Mouse (Mus musculus) hindbrain, postnatal 0 days (tissue): Measurements from ENCODE around the gene Rps19. TPM values are rescaled to one million over a fixed set of nuclear protein-coding genes. Genes with fewer than 3 reads are reported as not detected.
A peak's percentile ranks its signal among the peaks of the same experiment; 100 is the strongest.

Experiments used
- ATAC-seq: fragments of 200-750 bp; cut with Nextera tagmentation; 2 replicates; pipeline ENCODE4 v1.8.0; 2017; ENCODE audit warnings: mild to moderate bottlenecking, moderate TSS enrichment, moderate library complexity
- DNase-seq: peaks from one replicate; pipeline ENCODE4 v3.0.0-alpha.2; 2015; ENCODE audit warnings: low spot score
- H3K27ac ChIP-seq: fragments of 300-500 bp; sonication (generic); 2 replicates; pipeline ENCODE4 v1.5.1; 2014; ENCODE audit warnings: mild to moderate bottlenecking
- H3K27me3 ChIP-seq: fragments of 300-500 bp; sonication (generic); 2 replicates; pipeline ENCODE4 v1.6.1; 2014; ENCODE audit warnings: low read length, mixed read lengths; ENCODE audit not compliant: insufficient read depth
- H3K36me3 ChIP-seq: fragments of 300-500 bp; sonication (generic); 2 replicates; pipeline ENCODE4 v1.6.1; 2014; ENCODE audit warnings: low read length, mixed read lengths; ENCODE audit not compliant: insufficient read depth
- H3K4me1 ChIP-seq: fragments of 300-500 bp; sonication (generic); 2 replicates; pipeline ENCODE4 v1.6.1; 2014; ENCODE audit warnings: antibody characterized with exemption, low read length, mixed read lengths; ENCODE audit not compliant: insufficient read depth
- H3K4me2 ChIP-seq: fragments of 300-500 bp; sonication (generic); 2 replicates; pipeline ENCODE4 v1.6.1; 2014; ENCODE audit warnings: low read depth, mild to moderate bottlenecking, low read length, moderate library complexity, mixed read lengths
- H3K4me3 ChIP-seq: fragments of 300-500 bp; sonication (generic); 2 replicates; pipeline ENCODE4 v1.5.1; 2014; ENCODE audit warnings: low read length
- H3K9ac ChIP-seq: fragments of 300-500 bp; sonication (generic); replicated peaks from 2 replicates; pipeline ENCODE4 v1.6.1; 2014; ENCODE audit warnings: mild to moderate bottlenecking, low read length, moderate library complexity, mixed read lengths
- H3K9me3 ChIP-seq: fragments of 300-500 bp; sonication (generic); 2 replicates; pipeline ENCODE4 v1.6.1; 2016; ENCODE audit warnings: low read length, mixed read lengths
- CTCF ChIP-seq: IDR thresholded peaks from 2 replicates; pipeline ENCODE4 v1.5.1; 2016; ENCODE audit warnings: antibody characterized with exemption, control low read depth, low read depth
- WGBS: fragments of 180-500 bp; shearing (Covaris S2); extraction: QIAGEN DNeasy Blood & Tissue Kit; methylation state at CpG from one replicate; pipeline ENCODE4 v1.1.7; 2014; 5-methylcytosine and 5-hydroxymethylcytosine counted together
- polyA plus RNA-seq: library from polyadenylated mRNA; unstranded; fragments of >200 nt; fragmentation: Nextera tagmentation; extraction: Ambion mirVana; gene quantifications from 2 replicates; pipeline ENCODE4 v1.2.1, GENCODE M21; 2015
- total RNA-seq: library from RNA; depleted of rRNA; stranded (reverse); fragments of >200 nt; gene quantifications from 2 replicates; pipeline ENCODE4 v1.2.3, GENCODE M21; 2014

The Rps19 gene
- total and polyA plus RNA-seq, 2 experiments from 2014 or later = 483 to 1,333 TPM

DNA sequence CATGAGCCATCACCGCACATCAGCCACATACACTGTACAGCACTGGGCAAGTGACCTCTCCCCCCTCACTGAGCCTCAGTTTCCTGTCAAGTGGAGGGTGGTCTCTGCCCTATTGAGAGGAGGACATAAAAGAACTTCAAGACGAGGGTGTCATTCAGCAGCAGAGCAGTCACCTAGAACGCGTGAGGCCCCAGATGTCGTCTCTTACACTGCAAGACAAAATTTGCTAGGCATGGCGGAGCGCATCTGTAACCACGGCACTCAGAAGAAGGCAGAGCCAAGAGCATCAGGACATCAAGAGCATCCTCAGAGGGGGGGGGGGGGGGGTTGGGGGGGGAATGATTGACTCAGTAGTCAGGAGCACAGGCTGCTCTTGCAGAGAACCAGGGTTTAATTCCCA is 12.1 kb downstream of the Rps19 start:
- no peak overlapping the region for H3K4me3 ChIP-seq
- TF ChIP-seq CTCF = no peak
- H3K27ac ChIP-seq = no peak overlapping the region
- H3K27me3 ChIP-seq = no peaks in the 10 kb centered on the region
- no peaks in the 10 kb centered on the region for H3K4me1 ChIP-seq
- ATAC-seq = no peak
- no peak overlapping the region for H3K9ac ChIP-seq
- no peaks in the 10 kb centered on the region for H3K9me3 ChIP-seq
- no peak for DNase-seq
- 66% methylated on average over 8 of the region's 8 CpGs for WGBS
- H3K36me3 ChIP-seq = no peaks in the 10 kb centered on the region
- H3K4me2 ChIP-seq = no peak overlapping the region

DNA sequence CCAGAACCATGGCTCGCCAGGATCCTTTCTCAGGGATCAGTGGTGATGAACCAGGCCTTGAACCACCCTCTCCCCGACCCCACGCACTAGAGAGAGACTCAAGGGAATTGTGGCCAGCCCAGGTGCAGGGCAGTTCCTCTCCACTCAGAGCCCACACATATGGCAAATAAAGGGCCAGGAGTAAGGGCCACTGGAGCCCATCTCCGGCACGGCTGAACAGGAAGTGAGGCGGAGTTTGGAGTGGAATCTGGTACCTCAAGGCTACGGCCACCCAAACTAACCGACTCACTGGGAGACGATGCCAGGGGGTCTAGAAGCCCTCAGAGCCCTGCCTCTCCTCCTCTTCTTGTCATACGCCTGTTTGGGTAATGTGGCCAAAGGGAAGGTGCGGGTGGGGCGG is 13.1 kb downstream of the Rps19 start, which contains the start of gene Cd79a:
Cd79a (plus strand) TSS at position 158 of the 400 bp plus-strand sequence.
- no peaks in the 10 kb centered on the region for H3K4me1 ChIP-seq
- H3K27ac ChIP-seq = no peak within 1 kb of the TSS
- H3K9ac ChIP-seq = no peak within 1 kb of the TSS
- no peak within 1 kb of the TSS for H3K4me2 ChIP-seq
- ATAC-seq (no peak), DNase-seq (no peak)
- WGBS = 86% methylated on average over 12 of the region's 12 CpGs
- no peaks in the 10 kb centered on the region for H3K27me3 ChIP-seq
- no peaks in the 10 kb centered on the region for H3K9me3 ChIP-seq
- H3K4me3 ChIP-seq = no peak within 1 kb of the TSS
- H3K36me3 ChIP-seq = no peaks in the 10 kb centered on the region
- no peak for TF ChIP-seq CTCF

DNA sequence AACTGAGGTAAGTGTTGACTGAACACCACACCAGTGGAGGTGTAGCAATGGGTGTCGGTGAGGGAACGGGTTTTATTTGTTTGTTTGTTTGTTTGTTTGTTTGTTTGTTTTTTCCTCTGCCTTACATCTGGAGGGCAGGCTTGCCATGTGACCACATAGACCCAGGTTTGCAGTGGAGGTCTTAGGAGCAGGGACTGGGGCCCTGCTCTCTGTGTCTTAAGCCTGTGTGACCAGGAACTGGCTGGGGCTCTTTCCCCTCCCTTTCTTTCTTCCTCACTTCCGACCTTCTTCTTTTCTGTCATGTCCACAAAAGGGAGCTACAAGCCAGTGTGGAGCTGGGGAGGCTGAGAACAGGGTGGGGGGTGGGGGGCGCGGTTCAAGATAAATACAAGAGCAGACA is 13.8 kb downstream of the Rps19 start:
- no peak overlapping the region for H3K4me3 ChIP-seq
- no peaks in the 10 kb centered on the region for H3K36me3 ChIP-seq
- WGBS = 79% methylated on average over 5 of the region's 5 CpGs
- H3K9ac ChIP-seq = no peak overlapping the region
- H3K9me3 ChIP-seq = no peaks in the 10 kb centered on the region
- DNase-seq (no peak), ATAC-seq (no peak)
- H3K4me2 ChIP-seq = no peak overlapping the region
- H3K27me3 ChIP-seq = no peaks in the 10 kb centered on the region
- no peak for TF ChIP-seq CTCF
- no peak overlapping the region for H3K27ac ChIP-seq
- no peaks in the 10 kb centered on the region for H3K4me1 ChIP-seq

DNA sequence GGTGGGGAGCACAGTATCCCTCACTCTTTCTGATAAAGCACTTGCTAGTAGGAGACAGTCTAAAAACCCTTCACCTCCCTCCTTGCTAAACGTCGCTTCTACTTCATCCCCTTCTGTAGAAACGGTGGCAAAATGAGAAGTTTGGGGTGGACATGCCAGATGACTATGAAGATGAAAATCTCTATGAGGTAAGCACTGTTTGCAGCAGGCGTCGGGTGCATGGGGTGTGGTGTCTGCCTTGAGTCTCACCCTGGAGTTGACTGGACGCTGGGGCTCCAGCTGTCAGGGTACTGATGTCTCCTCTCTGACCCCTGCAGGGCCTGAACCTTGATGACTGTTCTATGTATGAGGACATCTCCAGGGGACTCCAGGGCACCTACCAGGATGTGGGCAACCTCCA is 16.9 kb downstream of the Rps19 start:
- no peak overlapping the region for H3K4me2 ChIP-seq
- no peak for TF ChIP-seq CTCF
- no peak overlapping the region for H3K4me3 ChIP-seq
- no peaks in the 10 kb centered on the region for H3K9me3 ChIP-seq
- H3K4me1 ChIP-seq = peaks cover 3% of the 10 kb centered on the region; the same call in 1 of the 2 replicates
- no peaks in the 10 kb centered on the region for H3K27me3 ChIP-seq
- no peak overlapping the region for H3K27ac ChIP-seq
- WGBS = 73% methylated on average over 6 of the region's 6 CpGs
- no peak for DNase-seq
- ATAC-seq = no peak
- no peaks in the 10 kb centered on the region for H3K36me3 ChIP-seq
- H3K9ac ChIP-seq = no peak overlapping the region

DNA sequence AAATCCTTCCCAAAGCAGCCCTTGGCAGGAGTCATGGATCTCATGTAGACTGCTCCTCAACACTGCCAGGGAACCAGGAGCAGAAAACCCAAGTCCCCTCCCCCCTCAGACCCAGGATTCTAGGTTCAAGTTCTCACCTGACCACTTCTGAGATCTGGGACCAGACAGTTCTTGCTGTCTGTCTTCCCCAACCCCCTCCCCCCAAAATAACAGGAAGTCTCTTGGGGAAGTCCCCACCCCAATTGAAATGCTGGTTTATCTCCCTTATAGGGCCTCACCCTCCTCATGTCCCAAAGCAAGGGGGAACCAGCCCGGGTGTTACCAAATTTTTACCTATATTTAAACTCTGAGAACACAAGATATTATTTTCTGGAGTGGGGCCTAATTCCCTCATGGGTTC is 17.7 kb downstream of the Rps19 start:
- H3K27me3 ChIP-seq = no peaks in the 10 kb centered on the region
- 80% methylated on average over 1 of the region's 1 CpGs for WGBS
- H3K9me3 ChIP-seq = no peaks in the 10 kb centered on the region
- DNase-seq (no peak), ATAC-seq (no peak)
- H3K4me3 ChIP-seq = no peak overlapping the region
- TF ChIP-seq CTCF = no peak
- H3K4me2 ChIP-seq = no peak overlapping the region
- no peak overlapping the region for H3K9ac ChIP-seq
- no peak overlapping the region; the same call in 1 of the 2 replicates for H3K27ac ChIP-seq
- H3K4me1 ChIP-seq = peaks cover 3% of the 10 kb centered on the region; the same call in 1 of the 2 replicates
- H3K36me3 ChIP-seq = no peaks in the 10 kb centered on the region

DNA sequence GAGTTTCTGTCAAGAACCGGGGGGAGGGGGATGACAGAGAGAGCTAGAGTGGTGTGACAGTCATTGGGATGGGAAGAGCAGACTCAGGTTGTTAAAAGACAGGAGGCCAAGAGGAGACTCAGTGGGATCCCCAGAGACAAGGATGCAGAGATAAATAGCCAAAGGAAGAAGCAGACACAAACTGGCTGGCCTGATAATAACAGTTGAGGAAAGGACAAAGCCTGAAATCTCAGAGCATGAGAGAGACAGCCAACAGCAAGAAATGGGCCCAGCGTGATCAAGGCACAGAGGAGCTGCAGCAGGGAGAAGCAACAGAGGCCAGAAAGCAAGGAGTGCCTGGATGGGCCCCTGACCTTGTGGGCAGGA is 18.1 kb downstream of the Rps19 start:
- Histone ChIP-seq H3K27me3 (no peaks in the 10 kb centered on the region), H3K9me3 (no peaks in the 10 kb centered on the region), H3K4me2 (peak overlapping the region; percentile 86; the same call in 1 of the 2 replicates), H3K9ac (no peak overlapping the region), H3K4me1 (peaks cover 5% of the 10 kb centered on the region; the same call in 1 of the 2 replicates), H3K27ac (peak overlapping the region; percentile 68; the same call in 1 of the 2 replicates), H3K4me3 (no peak overlapping the region), H3K36me3 (no peaks in the 10 kb centered on the region)
- TF ChIP-seq CTCF = no peak
- WGBS = 54% methylated on average over 2 of the region's 2 CpGs
- ATAC-seq (no peak), DNase-seq (no peak)

DNA sequence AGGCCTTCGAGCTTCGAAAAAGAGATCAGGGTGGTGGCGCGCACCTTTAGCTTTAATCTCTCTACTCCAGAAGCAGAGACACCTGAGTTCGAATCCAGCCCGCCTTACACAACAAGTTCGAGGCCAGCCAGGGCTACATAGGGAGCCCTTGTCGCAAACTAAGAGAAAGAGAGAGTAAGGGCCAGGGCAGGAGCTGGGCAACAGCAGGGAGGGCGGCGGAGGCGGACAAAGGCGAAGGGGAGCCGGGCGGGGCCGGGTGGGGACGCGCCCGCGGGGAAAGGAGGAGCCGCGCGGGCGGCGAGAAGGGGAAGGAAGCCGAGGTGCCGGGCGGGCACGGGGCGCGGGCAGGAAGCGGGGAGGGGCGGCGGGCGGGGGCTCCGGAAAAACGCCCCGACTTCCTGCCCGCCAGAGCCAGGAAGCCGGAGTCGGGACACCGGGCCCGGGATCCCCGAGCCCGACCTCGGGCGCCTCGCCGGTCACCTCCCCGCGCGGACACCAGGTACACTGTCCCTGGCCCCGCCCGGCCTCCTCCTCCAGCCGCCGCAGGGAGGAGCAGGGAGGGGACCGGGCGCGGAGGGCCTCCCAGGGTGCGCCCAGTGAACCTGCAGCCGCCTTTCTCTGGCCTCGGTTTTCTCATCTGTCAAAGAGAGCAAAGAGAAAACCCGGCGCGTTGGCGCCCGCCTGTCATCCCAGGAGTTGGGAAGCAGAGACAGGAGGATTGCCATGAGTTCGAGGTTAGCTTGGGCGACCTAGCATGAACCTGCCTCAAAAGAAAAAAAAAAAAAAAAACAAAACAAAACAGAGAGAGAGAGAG is 18.7 kb downstream of the Rps19 start, which contains the start of gene Arhgef1:
Arhgef1 (plus strand) TSS at position 283 of the 814 bp plus-strand sequence.
- WGBS = 9% methylated on average over 51 of the region's 68 CpGs
- Histone ChIP-seq H3K36me3 (no peaks in the 10 kb centered on the region), H3K9me3 (no peaks in the 10 kb centered on the region), H3K27me3 (no peaks in the 10 kb centered on the region), H3K4me2 (peak within 1 kb of the TSS; percentile 86), H3K4me1 (peaks cover 6% of the 10 kb centered on the region; the same call in 1 of the 2 replicates), H3K9ac (peak within 1 kb of the TSS; percentile 55), H3K27ac (peak within 1 kb of the TSS; percentile 68), H3K4me3 (peak within 1 kb of the TSS; percentile 62)
- peak; percentile 41 for DNase-seq
- ATAC-seq = no peak
- TF ChIP-seq CTCF = no peak
